ENCODE assay signal across 20 mouse cellular contexts in genomic region chr5:50119860-50120259, GRCm38 (mm10).
"Had no signal": no experiment of that assay in that cellular context is flagged by ENCODE, and none has a peak within 500 bp of the region (broad histone marks: within the 10 kb centered on the region; RNA-seq: fewer than 3 reads in every experiment).

No protein-coding gene starts in this region.

- H3K4me1 ChIP-seq: intestine, embryonic 15.5 days; limb, embryonic 15.5 days; midbrain, embryonic 12.5 days; midbrain, embryonic 15.5 days; neural tube, embryonic 12.5 days; neural tube, embryonic 15.5 days had no signal

- DNase-seq: kidney, adult 11 months; kidney, adult 8-10 months; kidney, postnatal 25 days; layer of hippocampus, adult 9-11 months; lung, embryonic 14.5 days; right cerebral cortex, adult 18-20 months; right cerebral cortex, postnatal 14 days; right cerebral cortex, postnatal 4 days; thymus, postnatal 25 days had no signal

- H3K4me2 ChIP-seq: intestine, embryonic 15.5 days; limb, embryonic 12.5 days; limb, embryonic 15.5 days; lung, embryonic 14.5 days; midbrain, embryonic 12.5 days; midbrain, embryonic 15.5 days; neural tube, embryonic 12.5 days; neural tube, embryonic 15.5 days had no signal

- H3K36me3 ChIP-seq: intestine, embryonic 15.5 days; limb, embryonic 12.5 days; limb, embryonic 15.5 days; midbrain, embryonic 12.5 days; midbrain, embryonic 15.5 days; neural tube, embryonic 12.5 days; neural tube, embryonic 15.5 days had no signal

- H3K9me3 ChIP-seq: intestine, embryonic 15.5 days; limb, embryonic 12.5 days; limb, embryonic 15.5 days; midbrain, embryonic 12.5 days; midbrain, embryonic 15.5 days; neural tube, embryonic 12.5 days; neural tube, embryonic 15.5 days had no signal

- ATAC-seq: intestine, embryonic 15.5 days; lung, postnatal 0 days; midbrain, embryonic 15.5 days had no signal

- H3K27ac ChIP-seq: intestine, embryonic 15.5 days; layer of hippocampus, adult 2 months; limb, embryonic 12.5 days; limb, embryonic 15.5 days; macrophage; midbrain, embryonic 12.5 days; midbrain, embryonic 15.5 days; neural tube, embryonic 12.5 days; neural tube, embryonic 15.5 days; stomach, postnatal 0 days had no signal

- H3K9ac ChIP-seq: intestine, embryonic 15.5 days; limb, embryonic 12.5 days; limb, embryonic 15.5 days; lung, embryonic 14.5 days; midbrain, embryonic 12.5 days; midbrain, embryonic 15.5 days; neural tube, embryonic 12.5 days; neural tube, embryonic 15.5 days had no signal

- H3K27me3 ChIP-seq: intestine, embryonic 15.5 days; limb, embryonic 12.5 days; limb, embryonic 15.5 days; midbrain, embryonic 12.5 days; midbrain, embryonic 15.5 days; neural tube, embryonic 12.5 days; neural tube, embryonic 15.5 days had no signal

- H3K4me3 ChIP-seq: intestine, embryonic 15.5 days; layer of hippocampus, adult 2 months; limb, embryonic 12.5 days; limb, embryonic 15.5 days; midbrain, embryonic 12.5 days; midbrain, embryonic 15.5 days; neural tube, embryonic 12.5 days; neural tube, embryonic 15.5 days had no signal
